Mouse (Mus musculus) kidney, adult 2 months (tissue): ENCODE results near the gene Camk2n2.

Experiments used
- CTCF ChIP-seq: fragments of 200-500 bp; conservative IDR thresholded peaks from 2 replicates; pipeline ENCODE4 v1.5.1; 2011; ENCODE audit warnings: low read depth, mild to moderate bottlenecking, control low read depth, low read length, moderate library complexity, mixed read lengths; ENCODE audit not compliant: insufficient read depth, insufficient read length
- POLR2A ChIP-seq: fragments of 200-500 bp; IDR thresholded peaks from one replicate; pipeline ENCODE4 v1.6.1; 2011; ENCODE audit warnings: low read depth, low read length, control low read depth

GRCm38 (mm10) chr16:20604705-20605104, 16.4 kb downstream of the Camk2n2 start:
- TF ChIP-seq CTCF (no peak), POLR2A (no peak)
